Mouse (Mus musculus) erythroblast, embryonic 14.5 days (primary cell): ENCODE results near the gene Slc1a7.

ENCODE experiments used
- GATA1 ChIP-seq: IDR thresholded peaks from 2 replicates; pipeline ENCODE4 v1.6.1; 2012; ENCODE audit warnings: low read length, inconsistent platforms, mixed read lengths
- TAL1 ChIP-seq: IDR thresholded peaks from 3 replicates; pipeline ENCODE4 v1.6.1; 2012; ENCODE audit warnings: low read length, inconsistent platforms, mixed read lengths

DNA sequence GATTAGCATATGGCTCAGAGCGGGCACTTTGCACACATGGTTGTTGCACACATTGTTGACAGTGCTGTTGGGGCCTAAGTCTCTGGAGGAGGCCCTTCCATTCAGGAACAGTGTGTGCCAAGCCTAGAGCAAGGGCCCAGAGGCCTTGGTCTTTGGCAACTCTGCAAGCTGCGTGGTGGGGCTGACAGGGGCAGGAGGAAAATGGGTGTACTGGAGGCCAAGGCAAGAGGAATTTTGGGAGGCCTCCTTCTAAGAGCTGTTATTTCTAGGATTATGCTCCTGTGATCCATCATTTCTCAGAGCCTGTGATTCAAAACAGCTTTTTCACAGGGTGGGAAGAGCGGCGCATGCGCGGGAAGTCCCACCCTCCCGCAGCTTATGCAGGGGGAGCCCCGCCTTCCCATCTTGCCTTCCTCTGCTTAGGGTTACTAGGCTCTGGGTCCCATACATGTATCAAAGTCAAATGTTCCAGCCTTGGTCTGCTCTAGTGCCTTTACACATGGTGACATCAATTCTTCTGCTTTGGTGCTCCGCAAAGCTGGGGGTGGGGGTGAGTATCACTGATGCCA, 28.4 kb downstream of the Slc1a7 start:
- no peak for TF ChIP-seq GATA1
- TF ChIP-seq TAL1 = no peak
